Mouse (Mus musculus) cortical plate, adult 2 months (tissue): Measurements from ENCODE around the gene Col19a1. TPM values are rescaled to one million over a fixed set of nuclear protein-coding genes. Genes with fewer than 3 reads are reported as not detected.

ENCODE experiments used
- H3K27ac ChIP-seq: fragments of 200-500 bp; 2 replicates; pipeline ENCODE4 v1.5.1; 2012; ENCODE audit warnings: low read length, control low read depth, inconsistent platforms; ENCODE audit not compliant: insufficient read depth
- H3K4me1 ChIP-seq: fragments of 200-500 bp; 2 replicates; pipeline ENCODE4 v1.6.1; 2011; ENCODE audit warnings: low read length; ENCODE audit not compliant: control insufficient read depth, insufficient read depth
- H3K4me3 ChIP-seq: fragments of 200-500 bp; 2 replicates; pipeline ENCODE4 v1.5.1; 2011; ENCODE audit warnings: mild to moderate bottlenecking, low read length, control low read depth; ENCODE audit not compliant: insufficient read depth
- CTCF ChIP-seq: fragments of 200-500 bp; IDR thresholded peaks from 2 replicates; pipeline ENCODE4 v1.5.1; 2011; ENCODE audit warnings: mild to moderate bottlenecking, control low read depth, low read length; ENCODE audit not compliant: insufficient read depth; ENCODE audit errors: extremely low read depth
- POLR2A ChIP-seq: fragments of 200-500 bp; IDR thresholded peaks from 2 replicates; pipeline ENCODE4 v1.6.1; 2011; ENCODE audit warnings: mild to moderate bottlenecking, low read length, control low read depth; ENCODE audit not compliant: insufficient read depth; ENCODE audit errors: extremely low read depth
- polyA plus RNA-seq: library from polyadenylated mRNA; depleted of rRNA; stranded (reverse); fragments of >200 nt; gene quantifications from 2 replicates; pipeline ENCODE4 v1.2.3, GENCODE M21; 2012

The Col19a1 gene
- polyA plus RNA-seq, 1 experiment = 7.3 TPM

- no peak overlapping the region for H3K4me3 ChIP-seq
- TF ChIP-seq CTCF = no peak
- H3K4me1 ChIP-seq = no peaks in the 10 kb centered on the region
Measured at GRCm38 (mm10) chr1:24316961-24317589, 270.2 kb downstream of the Col19a1 start.

GRCm38 (mm10) chr1:24316490-24316889 lies 270.8 kb downstream of the Col19a1 start:
- no peaks in the 10 kb centered on the region for H3K4me1 ChIP-seq
- H3K27ac ChIP-seq = no peak overlapping the region
- TF ChIP-seq POLR2A = no peak
- TF ChIP-seq CTCF = no peak
- no peak overlapping the region for H3K4me3 ChIP-seq

More at GRCm38 (mm10) chr1:24316961-24317589, 270.2 kb downstream of the Col19a1 start:
- H3K27ac ChIP-seq = no peak overlapping the region

- Histone ChIP-seq H3K27ac (no peak overlapping the region), H3K4me1 (no peaks in the 10 kb centered on the region), H3K4me3 (no peak overlapping the region)
- TF ChIP-seq CTCF (no peak), POLR2A (no peak)
Measured at GRCm38 (mm10) chr1:24310847-24311246, 276.4 kb downstream of the Col19a1 start.

GRCm38 (mm10) chr1:24310193-24310592 lies 277.1 kb downstream of the Col19a1 start:
- TF ChIP-seq POLR2A (no peak), CTCF (no peak)
- Histone ChIP-seq H3K27ac (no peak overlapping the region), H3K4me3 (no peak overlapping the region), H3K4me1 (no peaks in the 10 kb centered on the region)

- H3K27ac ChIP-seq = no peak overlapping the region
- no peak for TF ChIP-seq POLR2A
- TF ChIP-seq CTCF = no peak
- no peaks in the 10 kb centered on the region for H3K4me1 ChIP-seq
- H3K4me3 ChIP-seq = no peak overlapping the region
Measured at GRCm38 (mm10) chr1:24303077-24303476, 284.2 kb downstream of the Col19a1 start.

- H3K27ac ChIP-seq = no peak overlapping the region
- H3K4me1 ChIP-seq = no peaks in the 10 kb centered on the region
- TF ChIP-seq CTCF = peak; percentile 72
- no peak for TF ChIP-seq POLR2A
- no peak overlapping the region for H3K4me3 ChIP-seq
Measured at GRCm38 (mm10) chr1:24302674-24303073, 284.6 kb downstream of the Col19a1 start.

- no peak overlapping the region for H3K4me3 ChIP-seq
- TF ChIP-seq CTCF = 0 out of 2 replicates have a peak, but pooled peaks have one; percentile 2
- no peak for TF ChIP-seq POLR2A
- H3K27ac ChIP-seq = no peak overlapping the region
- H3K4me1 ChIP-seq = no peaks in the 10 kb centered on the region
Measured at GRCm38 (mm10) chr1:24300700-24301099, 286.6 kb downstream of the Col19a1 start.

GRCm38 (mm10) chr1:24294979-24295942 lies 292.0 kb downstream of the Col19a1 start:
- Histone ChIP-seq H3K27ac (no peak overlapping the region), H3K4me3 (no peak overlapping the region), H3K4me1 (no peaks in the 10 kb centered on the region)
- no peak for TF ChIP-seq CTCF
- no peak for TF ChIP-seq POLR2A

GRCm38 (mm10) chr1:24292515-24292914 lies 294.8 kb downstream of the Col19a1 start:
- no peak overlapping the region for H3K4me3 ChIP-seq
- TF ChIP-seq CTCF = no peak
- TF ChIP-seq POLR2A = no peak
- H3K4me1 ChIP-seq = no peaks in the 10 kb centered on the region
- H3K27ac ChIP-seq = no peak overlapping the region

GRCm38 (mm10) chr1:24286360-24286759 lies 300.9 kb downstream of the Col19a1 start:
- H3K4me3 ChIP-seq = no peak overlapping the region
- TF ChIP-seq POLR2A = no peak
- H3K27ac ChIP-seq = no peak overlapping the region
- no peaks in the 10 kb centered on the region for H3K4me1 ChIP-seq
